Mouse (Mus musculus): ENCODE measurements at regions not wholly inside any gene's neighbourhood (a gene's known extent, or its start where the extent isn't known, plus 50 kb on each side); places are given as distances from the start of the nearest gene placed in this dataset.
A peak's percentile ranks its signal among the peaks of the same experiment; 100 is the strongest.

- peak; percentile 42 for DNase-seq
Observed at GRCm38 (mm10) chr14:120102010-120102748, 59.9 kb upstream of the Oxgr1 start.

DNA sequence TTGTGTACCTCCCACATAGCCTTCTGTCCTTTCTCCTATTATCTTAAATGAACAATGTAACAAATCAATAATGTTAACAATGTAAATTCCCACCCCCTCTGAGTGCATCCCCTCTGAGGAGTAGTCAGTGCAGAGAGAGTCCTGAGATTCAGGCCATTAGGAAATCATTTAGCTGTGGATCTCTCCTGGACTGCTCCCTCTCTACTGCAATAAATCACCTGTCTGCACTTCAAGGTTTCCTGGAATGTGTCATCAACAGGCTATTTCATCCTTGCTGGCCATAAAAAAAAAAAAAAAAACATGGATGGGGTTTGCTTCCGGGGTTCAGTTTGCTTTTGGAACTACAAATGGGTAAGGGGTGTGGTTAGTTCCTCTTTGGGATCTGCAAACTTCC is 60.5 kb upstream of the Oxgr1 start:
- DNase-seq, result peak; percentile 37

GRCm38 (mm10) chr14:120109846-120110245 is 67.6 kb upstream of the Oxgr1 start:
- no peak for DNase-seq

- no peak for DNase-seq
Observed at GRCm38 (mm10) chr14:120113316-120113715, 71.1 kb upstream of the Oxgr1 start.

GRCm38 (mm10) chr14:120118582-120118981 is 76.3 kb upstream of the Oxgr1 start:
- DNase-seq, result no peak

DNA sequence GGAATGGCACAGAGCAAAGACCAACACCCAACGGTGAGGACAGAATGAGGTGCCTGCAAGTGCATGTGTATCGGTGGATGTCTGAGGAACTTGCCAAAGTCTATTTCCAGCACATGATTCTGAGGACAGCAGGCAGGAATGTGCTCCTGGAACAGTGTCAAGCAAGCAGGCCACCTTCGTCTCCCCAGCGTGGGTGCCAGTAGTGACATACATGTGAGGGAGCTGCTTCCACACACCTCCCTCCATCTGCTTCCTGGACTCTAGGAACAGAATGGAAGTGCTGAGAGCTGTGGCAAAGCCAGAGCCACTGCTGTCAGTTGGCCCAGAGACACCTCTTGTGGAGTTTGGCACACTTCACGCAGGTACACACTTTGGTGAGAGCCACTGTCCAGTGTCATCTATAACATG is 76.9 kb upstream of the Oxgr1 start:
- DNase-seq, result no peak

DNA sequence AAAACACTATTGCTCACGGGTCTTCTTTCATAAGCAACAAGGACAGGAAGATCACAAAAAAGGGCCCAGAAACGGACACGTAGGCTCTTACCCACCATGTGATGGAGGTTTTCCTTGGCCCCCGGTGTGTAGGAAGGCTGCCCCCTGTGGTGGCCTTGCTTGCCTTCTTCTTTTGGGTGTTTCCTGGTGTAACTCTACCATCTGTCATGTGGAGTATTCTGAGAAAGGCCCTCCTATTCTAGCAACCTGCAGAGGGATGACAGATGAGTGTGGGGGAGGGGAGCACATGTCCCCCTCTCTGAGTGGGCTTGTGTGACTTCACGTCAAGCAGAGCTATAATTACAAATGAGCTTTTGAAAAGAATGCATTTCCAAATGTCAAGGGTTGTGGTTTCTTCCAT is 77.3 kb upstream of the Oxgr1 start:
- DNase-seq, result no peak

DNA sequence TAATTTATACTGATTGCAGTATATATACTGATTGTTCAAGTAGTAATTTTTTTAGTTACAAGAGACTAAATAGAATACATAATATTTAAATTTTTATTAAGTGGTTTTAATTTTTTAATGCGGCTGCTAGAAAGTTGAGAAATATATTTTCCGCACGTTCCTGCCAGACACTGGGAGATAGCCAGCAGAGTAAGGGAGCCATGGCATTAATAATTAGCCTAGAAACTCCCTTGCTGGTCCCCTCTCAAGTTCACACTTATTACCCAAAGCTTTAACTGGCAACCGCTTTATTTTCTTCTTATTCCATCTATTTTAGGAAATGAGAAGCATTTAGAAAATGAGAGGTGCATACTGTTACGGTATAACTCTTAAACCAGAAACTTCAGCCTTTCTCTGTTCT is 78.0 kb upstream of the Oxgr1 start:
- DNase-seq, result no peak

- DNase-seq, result no peak
Observed at GRCm38 (mm10) chr14:120125315-120125714, 83.1 kb upstream of the Oxgr1 start.

DNA sequence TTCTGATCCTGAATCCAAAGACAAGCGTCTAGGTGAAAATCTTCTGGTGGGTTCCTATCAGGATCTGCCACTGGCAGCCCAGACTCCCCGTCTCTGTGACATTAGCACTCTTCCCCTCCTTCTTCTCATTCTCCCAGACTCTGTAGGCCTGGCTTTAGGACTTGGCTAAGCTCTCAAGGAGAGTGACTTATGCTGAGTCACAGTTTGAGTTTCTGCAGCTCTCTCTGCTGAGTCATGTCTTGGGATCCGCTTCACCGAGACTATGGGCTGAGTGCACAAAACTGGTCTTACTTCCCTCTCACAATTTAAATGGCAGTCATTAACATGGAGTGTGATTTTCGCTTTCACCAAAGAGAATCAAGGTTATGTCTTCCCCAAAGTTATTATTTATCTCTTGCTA is 85.2 kb upstream of the Oxgr1 start:
- DNase-seq, result peak; percentile 41

DNA sequence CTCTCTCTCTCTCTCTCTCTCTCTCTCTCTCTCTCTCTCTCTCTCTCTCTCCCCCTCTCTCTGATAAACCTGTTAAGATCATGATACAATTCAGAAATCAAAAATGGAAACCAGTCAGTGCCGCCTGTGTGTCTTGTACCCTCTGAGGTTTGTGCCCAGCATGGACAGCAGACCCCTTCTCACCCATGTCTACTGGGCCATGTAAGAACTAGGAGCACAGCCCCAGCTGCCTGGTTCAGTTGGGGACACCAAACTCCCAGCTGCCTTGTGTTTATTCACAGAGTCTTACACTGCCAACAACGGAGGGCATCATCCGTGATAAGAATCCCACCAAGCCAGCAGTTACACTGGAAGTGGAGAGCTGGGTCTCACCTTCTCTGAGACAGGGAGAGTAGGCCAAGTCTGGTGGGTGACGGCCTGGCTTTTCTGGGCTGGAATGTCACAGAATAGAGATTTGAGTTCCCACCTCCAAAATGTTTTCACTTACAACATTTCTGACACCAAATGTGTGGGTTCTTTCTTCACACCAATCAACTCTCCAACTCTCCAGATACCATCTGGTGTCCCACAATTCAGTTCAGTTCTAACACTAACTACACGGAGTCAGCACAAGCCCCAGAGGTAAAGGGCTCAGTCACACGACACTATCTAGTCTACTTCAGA is 92.2 kb upstream of the Oxgr1 start:
- DNase-seq, result no peak

- no peak for DNase-seq
Observed at GRCm38 (mm10) chr14:120135198-120135597, 93.0 kb upstream of the Oxgr1 start.

DNA sequence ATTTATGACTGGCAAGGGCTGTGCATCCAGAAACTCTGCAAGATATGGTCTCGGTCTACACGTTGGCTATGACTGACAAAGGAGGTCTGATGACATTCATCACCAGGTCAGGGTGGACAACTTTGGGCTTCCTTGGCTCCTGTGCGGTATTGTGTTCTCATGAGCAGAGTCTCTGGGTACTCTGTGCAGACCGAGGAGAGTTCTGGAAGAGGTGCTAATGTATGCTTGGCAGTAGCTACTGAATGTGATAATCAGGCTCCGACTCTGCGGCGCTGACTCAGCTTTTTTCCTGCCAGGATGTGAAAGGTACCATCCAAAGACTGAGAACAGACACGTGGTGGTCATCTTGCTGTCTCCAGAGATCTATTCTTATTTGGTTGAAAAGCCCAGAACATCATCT is 94.5 kb upstream of the Oxgr1 start:
- DNase-seq, result no peak

GRCm38 (mm10) chr14:120137680-120138136 is 95.5 kb upstream of the Oxgr1 start:
- DNase-seq, result peak; percentile 97

DNA sequence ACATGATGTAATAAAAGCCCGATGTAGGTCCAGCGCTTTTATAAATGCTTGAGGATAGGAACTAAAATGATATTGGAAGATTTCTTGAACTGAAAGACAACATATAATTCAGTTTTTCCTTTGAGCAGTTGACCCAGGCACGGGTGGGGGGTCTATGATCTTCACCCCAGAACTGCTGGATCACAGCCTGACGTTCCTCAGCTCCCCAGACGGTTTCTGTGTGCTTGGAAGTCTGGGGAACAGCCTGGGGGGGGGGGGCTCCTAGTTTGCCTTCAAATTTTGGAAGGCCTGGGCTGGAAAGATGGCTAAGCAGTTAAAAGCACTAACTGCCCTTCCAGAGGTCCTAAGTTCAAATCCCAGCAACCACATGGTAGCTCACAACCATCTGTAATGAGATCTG is 96.3 kb upstream of the Oxgr1 start:
- DNase-seq, result no peak

GRCm38 (mm10) chr14:120139256-120139655 is 97.0 kb upstream of the Oxgr1 start:
- DNase-seq, result no peak

GRCm38 (mm10) chr14:120139671-120140071 is 97.4 kb upstream of the Oxgr1 start:
- DNase-seq, result no peak

GRCm38 (mm10) chr14:120140211-120140610 is 98.0 kb upstream of the Oxgr1 start:
- DNase-seq, result no peak

DNA sequence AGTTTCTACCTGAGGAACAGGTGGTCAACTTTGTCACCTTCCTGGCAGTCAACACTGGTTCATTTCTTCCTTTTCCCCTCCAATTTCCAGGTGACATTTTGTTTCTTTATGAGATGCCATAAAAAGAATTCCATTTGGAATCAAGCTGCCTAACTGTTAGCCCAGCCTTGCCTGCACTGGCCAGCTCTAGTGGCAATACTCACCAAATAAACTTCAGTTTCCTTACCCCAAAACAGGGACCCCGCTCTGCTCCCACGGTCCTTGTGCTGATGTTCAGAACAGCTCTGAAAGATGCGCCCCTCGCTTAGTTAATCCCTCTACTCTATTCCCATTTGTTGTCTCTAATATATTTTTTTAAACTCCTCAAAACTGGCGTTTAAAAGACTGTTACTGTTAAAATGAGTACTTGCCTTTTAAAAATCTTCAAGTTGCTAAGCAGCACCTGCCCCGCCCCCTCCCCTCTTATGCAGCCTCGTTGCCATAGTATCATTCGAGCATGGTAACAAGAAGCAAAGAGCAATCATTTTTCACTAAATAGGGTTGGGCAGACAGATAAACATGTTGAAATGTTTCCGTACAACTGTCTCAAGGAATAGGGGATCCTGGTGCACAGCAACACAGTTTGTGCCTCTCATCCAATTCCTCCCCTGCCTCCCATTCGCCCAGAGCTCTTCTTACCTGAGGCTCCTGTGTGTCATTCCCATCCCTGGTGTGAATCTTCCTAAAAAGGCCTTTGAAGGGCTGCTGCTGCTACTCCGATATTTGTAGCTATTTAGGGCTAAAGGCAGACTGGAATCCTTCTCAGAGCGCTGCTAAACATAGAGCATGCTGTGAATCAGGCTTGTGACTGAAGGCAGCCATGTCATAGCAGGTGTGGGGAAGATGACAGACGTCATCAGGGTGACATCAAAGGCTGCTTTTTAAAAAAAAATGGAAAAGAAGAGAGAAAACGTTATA is 98.8 kb upstream of the Oxgr1 start:
- no peak for DNase-seq

DNA sequence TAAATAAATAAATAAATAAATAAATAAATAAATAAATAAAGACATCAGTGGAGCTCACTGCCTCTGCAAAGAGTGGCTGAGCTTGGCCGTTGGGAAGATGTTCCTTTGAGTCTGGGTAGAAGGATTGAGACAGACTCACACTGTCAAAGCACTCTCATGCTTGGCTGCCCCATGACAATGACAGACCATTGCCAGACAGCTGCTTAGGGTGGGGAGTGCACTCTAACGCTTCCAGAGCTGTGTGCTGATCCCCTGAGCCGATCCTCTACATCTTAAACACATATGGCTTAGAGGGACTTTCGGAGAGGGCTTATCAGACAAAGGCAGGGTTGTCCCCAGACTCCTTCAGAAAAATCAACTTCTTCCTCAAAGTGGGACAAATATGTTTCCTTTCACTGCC is 100.0 kb upstream of the Oxgr1 start:
- no peak for DNase-seq

DNA sequence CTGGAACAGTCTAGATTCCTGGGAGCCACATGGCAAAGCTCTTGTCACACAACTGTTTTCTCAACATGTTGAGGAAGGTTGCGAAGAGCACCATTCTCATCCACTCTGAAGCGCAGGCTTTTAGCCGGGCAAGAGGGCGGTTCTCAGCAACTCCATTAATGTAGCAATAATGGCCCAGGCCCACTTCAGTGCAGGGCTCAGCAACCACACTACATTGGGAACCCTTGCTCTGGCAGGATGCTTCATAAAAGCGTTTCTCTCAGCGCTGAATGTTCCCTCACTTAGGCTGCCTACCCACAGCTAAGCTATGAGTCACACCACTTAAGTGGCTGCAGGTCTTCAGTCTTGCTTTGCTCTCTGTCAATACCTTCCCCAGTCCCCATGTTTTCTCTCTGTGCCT is 102.2 kb upstream of the Oxgr1 start:
- no peak for DNase-seq

DNA sequence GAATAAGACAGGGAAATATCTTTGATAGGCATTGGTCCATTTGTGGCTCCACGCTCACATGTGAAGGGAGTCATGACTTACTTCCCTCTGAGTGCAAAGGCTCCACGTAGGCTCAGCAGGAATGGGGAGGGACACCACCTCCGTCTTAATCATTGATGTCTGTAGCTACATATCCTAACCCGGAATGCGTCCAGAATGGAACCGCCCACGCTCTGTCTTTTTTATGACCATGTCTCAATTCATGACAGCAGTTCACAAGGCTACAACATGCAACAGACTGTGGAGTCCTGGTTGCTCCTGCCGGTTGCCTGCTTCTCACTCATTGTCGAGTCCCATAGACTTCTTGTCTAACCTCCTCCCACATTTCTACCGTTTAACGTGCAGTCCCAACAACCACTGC is 104.1 kb upstream of the Oxgr1 start:
- DNase-seq, result no peak
